Mouse (Mus musculus): ENCODE results near the gene Cgnl1.

- TF ChIP-seq POLR2A (IDR thresholded peaks at IDR 0.05; ENCODE audit: borderline replicate concordance, insufficient read depth, low read length), result no peak
- no peak for TF ChIP-seq CTCF (IDR thresholded peaks at IDR 0.05; ENCODE audit: borderline replicate concordance, insufficient read depth, low read depth, low read length)
Measured at GRCm38 (mm10) chr9:71676988-71677688, 94.3 kb downstream of the Cgnl1 start.
